Mouse (Mus musculus) neural tube, embryonic 14.5 days (tissue): ENCODE measurements around the gene Slc28a1. TPM values are rescaled to one million over a fixed set of nuclear protein-coding genes. Genes with fewer than 3 reads are reported as not detected.

Source experiments
- polyA plus RNA-seq: library from polyadenylated mRNA; unstranded; fragments of >200 nt; fragmentation: Nextera tagmentation; extraction: Ambion mirVana; gene quantifications from 2 replicates; pipeline ENCODE4 v1.2.1, GENCODE M21; 2014

Gene Slc28a1
- polyA plus RNA-seq, 1 experiment from 2014 or later, result not detected

Other genes with a start within 250 kb of the Slc28a1 start
- 31.4 and 32.1 TPM in 2 replicates for gene Wdr73, start 213.5 kb upstream of the Slc28a1 start, polyA plus RNA-seq
- 4.9 and 6.3 TPM in 2 replicates for gene Nmb, start 209.7 kb upstream of the Slc28a1 start, polyA plus RNA-seq
- 128 and 155 TPM in 2 replicates for gene Sec11a, start 167.0 kb upstream of the Slc28a1 start, polyA plus RNA-seq
- 8.9 and 11.1 TPM in 2 replicates for gene Zfp592, start 121.1 kb upstream of the Slc28a1 start, polyA plus RNA-seq
- 0.05 and 0.17 TPM in 2 replicates for gene Alpk3, start 57.2 kb upstream of the Slc28a1 start, polyA plus RNA-seq
- 1.8 and 3.3 TPM in 2 replicates for gene Pde8a, start 98.8 kb downstream of the Slc28a1 start, polyA plus RNA-seq
- 743 and 749 TPM in 2 replicates for gene Rps17, start 230.5 kb downstream of the Slc28a1 start, polyA plus RNA-seq